Mouse (Mus musculus): ENCODE data around the gene Gm3880.
"Not testable (repeated sequence)": the region's sequence is repeated elsewhere in the genome, so short reads cannot be mapped to it uniquely, and the experiment has no call there.

Gene Gm3880

DNA sequence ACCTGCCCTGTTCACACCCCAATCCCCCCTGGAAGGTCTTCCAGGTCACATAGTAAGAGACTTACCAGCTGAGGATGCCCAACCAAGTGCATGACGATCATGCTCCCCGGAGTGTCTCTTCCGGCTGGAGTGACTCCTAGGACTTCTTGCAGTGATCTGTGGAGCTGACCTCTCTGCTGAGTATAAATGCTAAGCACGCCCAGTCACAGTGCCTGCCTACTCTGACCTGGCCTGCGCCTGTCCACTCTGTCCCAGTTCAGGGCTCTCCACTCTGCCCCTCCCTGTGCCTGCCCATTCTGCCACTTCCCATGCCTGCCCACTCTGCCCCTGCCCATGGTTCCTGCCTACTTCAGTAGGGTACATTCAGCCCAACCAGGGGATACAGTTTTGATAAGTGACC, at the start of gene Gm3880:
Gene Gm3880 (minus strand): TSS at position 101 of the 400 bp plus-strand sequence.
- DNase-seq (ENCODE audit: low read depth, low spot score) = not testable (repeated sequence)

DNA sequence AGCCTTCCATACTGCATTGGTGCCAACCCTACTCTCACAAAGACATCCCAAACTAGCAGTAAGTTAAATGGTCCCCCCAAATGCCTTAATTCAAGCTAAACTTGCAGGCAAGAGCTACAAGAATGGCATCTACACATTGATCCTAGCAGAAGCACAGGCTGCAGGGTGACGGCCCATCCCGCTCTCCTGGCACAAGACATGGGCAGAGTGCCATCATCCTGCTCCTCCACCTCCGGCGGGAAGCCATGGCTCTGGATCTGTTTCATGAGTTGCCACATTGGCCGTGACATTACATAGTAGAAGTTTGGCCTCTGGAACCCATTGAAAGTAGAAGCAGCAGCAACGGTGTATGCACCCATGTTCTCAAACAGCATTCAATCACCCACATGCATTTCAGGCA, 37.5 kb upstream of the Gm3880 start:
- not testable (repeated sequence) for DNase-seq (ENCODE audit: low read depth, low spot score)

DNA sequence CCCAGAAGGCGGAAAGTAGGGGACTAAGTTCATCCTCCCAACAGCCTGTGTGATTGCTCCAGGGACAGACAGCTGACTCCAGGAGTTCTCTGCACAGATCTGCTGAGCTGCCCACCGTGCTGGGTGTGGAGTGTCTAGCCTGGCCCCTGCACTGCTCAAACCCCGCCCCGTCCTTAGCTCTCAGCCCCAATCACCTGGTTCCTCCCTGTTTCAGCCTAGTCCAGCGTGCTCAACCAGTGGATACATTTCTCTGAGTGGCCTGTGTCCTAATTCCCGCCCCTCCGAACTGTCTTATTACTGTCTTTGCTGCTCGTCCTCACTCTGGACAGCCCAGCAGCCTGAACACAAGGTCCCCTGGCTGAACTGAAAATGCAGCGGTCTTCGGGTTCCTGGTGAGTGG, 20.8 kb upstream of the Gm3880 start, which contains the start of the genes Gm9112 and Dmrtc1b:
Gene Gm9112 (minus strand): TSS at position 101 of the 400 bp plus-strand sequence.
Gene Dmrtc1b (plus strand): TSS at position 331 of the 400 bp plus-strand sequence.
- not testable (repeated sequence) for DNase-seq (ENCODE audit: low read depth, low spot score)

DNA sequence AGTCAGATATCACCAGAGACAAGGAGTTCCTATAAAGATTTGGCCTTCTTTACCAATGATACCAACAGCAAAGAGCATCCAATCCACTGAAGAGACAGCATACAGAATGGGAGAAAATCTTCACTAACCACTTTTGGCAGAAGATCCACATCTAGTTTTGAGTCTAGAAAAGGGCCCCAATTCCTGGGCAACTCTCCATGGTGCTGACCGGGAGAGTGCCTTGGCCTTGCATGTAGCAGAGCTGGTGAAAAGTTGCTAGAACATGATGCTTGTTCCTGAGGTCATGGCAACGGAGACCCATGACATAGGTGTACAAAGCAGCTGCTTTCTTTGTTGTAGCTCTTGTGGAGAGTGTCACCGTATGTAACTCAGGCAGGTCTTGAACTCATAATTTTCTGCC, 13.9 kb upstream of the Gm3880 start:
- not testable (repeated sequence) for DNase-seq (ENCODE audit: low read depth, low spot score)

DNA sequence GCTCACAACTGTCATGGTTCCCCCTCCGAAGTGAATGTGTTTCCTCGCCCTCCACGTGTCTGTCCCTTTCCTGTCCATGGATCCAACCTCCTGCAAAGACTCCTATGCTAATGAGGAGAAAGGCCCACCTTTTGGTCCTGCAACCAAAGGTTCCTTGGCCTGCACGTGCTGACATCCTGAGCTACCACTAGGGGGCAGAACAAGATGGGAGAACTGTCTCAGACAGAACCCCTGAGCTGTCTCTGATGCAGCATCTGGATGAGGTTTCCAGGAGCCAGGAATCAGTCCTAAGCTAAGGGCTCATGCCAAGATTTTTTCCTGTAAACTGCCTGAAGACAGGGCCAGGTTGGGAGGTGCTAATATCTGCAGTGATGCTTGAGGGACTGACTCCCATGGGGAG, 2.5 kb upstream of the Gm3880 start:
- peak; percentile 41 for DNase-seq (ENCODE audit: low read depth, low spot score)

DNA sequence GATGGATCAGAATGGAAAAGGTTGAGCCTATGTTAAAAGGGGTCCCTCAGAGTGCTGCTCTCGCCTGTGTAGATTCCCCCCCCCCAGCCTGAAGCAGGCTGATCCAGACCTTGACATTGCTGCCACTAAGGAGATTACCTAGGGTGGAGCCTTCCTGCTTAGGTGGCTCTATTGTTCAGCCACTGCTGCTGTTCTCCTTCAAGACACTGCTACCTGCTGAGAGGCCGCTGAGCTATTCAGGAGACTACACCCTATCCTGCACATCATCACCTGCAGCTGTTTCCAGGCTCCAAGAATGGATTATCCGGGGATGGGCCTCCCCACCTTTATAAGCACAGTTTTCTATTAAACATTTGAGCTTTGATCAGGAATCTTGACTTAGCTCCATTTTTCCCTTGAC, 2.1 kb downstream of the Gm3880 start:
- DNase-seq (ENCODE audit: low read depth, low spot score) = peak; percentile 73

DNA sequence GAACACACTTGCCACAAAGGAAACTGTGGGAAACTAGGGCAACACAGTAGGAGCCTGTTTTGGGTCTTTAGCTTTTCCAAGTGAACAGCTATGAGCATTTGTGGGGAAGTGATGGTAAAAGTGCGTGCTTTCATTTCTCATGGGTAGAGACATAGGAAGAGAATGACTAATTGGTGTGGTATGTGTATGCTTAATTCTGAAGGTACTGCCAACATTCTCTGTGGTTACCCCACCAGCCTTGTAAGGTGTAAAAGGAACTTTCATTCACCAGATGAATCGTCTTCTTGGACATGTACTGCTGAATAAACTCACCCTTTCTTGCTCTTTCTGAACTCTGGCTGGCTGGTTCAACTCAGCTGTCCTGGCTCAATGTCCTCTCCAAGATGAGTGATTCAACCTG, 20.1 kb downstream of the Gm3880 start:
- DNase-seq (ENCODE audit: low read depth, low spot score) = no peak

DNA sequence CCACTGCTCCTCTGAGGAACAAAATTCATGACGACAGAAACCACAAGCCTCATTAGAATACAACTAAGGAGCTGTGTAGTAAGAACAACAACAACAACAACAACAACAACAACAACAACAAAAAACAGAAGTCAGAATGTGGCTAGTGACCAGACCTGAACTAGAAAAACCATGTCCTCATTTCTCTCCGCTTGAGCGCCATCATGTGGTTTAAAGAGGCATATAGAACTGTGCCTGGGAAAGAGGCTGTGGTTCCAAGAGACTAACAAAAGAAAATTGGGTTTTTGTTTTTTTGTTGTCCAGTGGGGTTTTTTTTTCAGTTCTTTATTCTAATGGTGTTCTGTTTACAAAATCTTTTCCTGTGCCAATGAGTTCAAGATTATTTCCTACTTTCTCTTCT, 26.1 kb downstream of the Gm3880 start:
- DNase-seq (ENCODE audit: low read depth, low spot score) = peak; percentile 21

DNA sequence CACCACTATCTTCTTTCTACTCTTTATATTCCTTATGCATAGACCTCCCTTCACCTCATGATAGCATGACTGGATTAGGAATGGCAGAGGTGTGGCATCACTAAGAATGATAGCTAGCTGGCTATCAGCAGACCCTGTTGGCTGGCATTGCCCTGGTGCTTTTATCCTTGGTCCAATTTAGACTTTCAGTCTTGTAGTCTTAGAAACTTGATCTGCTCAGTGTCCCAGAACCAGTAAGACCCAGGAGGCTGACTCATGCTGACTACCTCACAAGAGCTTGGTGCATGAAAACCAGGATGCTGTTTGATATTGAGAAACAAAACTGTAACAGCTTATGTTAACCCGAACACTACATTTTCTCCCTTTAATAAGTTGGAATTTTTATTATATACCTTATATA, 41.1 kb downstream of the Gm3880 start:
- DNase-seq (ENCODE audit: low read depth, low spot score) = no peak

DNA sequence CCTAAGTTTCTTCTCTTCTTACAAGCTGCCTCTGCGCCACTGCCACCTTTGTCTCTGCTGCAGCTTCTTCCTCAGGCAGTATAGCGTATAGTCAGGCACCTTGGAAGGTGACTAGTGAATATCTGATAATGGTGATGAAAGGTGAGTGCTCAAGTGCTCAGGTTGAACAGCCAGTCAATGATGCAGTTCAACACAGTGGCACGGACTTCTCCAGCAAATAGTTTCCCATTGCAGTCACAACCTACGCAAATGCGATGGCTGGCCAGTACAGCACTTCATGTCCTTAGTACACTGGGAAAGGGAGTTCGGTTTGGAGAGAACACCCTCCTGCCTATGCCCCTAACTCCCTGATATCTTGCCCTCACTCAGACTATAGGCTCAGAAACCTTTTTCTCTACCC, 41.6 kb downstream of the Gm3880 start:
- DNase-seq (ENCODE audit: low read depth, low spot score) = no peak

DNA sequence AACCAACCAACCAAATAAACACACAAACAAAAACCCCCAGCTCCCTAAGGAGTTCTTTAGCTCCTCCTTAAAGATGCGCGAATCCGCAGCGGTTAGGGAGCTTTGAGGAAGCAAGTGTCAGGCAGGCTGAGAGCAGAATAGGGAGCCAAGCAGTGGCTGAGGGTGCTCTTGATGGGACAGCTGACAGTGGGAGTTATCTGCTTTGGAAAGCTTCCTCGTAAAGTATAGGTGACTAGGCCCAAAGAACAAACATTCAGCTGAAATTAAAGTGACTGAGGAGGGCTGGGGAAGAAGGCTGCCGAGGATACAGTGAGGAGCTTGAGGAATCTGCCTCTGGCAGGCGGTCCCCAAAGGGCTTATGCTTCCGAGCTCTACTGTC, 42.2 kb downstream of the Gm3880 start:
- DNase-seq (ENCODE audit: low read depth, low spot score) = peak; percentile 7

DNA sequence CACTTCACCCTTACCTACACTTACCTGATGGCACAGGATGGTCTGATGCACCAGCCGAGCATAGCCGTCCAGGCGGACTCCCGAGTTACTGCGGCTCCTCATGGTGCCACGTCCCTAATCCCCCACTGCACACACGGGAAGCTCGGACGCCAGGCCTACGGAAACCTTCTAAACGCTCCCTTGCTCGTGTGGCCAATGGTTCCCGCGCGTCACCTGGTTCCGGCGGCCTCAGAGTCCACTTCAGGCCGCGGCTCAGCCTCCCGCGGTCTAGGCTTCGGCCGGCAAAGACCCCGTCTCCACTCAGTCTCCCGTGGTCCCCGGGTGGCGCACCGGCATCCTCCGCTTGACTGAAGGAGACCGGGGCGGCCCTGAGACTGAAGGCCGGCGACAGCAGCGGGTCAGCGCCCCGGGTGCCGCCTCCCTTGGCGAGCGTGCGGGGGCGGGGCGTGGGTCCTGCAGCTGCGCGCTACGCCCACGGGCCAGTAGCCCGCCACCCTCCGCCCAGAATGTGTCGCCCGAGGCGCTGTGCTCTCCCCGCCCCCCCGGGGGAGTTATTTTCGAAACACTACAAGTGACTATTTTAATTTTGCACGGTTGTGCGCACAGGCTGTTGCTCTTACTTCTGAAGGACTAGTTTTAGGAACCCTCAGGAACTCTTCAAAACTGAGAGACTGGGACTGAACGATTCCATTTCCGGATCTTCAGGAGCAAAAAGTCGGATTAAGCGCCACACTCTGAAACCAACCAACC, 42.8 kb downstream of the Gm3880 start, which contains the start of gene Phka1:
Gene Phka1 (minus strand): TSS at position 424 of the 750 bp plus-strand sequence.
- peak; percentile 21 for DNase-seq (ENCODE audit: low read depth, low spot score)
